Mouse (Mus musculus): Measurements from ENCODE around the gene Gm1673. TPM values are rescaled to one million over a fixed set of nuclear protein-coding genes. Genes with fewer than 3 reads are reported as not detected.
"Not testable (repeated sequence)": the region's sequence is repeated elsewhere in the genome, so short reads cannot be mapped to it uniquely, and the experiment has no call there.

Gene Gm1673
- 169 and 190 TPM in 2 replicates for polyA plus RNA-seq (2012; rRNA removed)

GRCm38 (mm10) chr5:33983309-33984121 lies at the start of gene Gm1673:
TSS of gene Gm1673 (plus strand) at chr5:33983433.
- peak; percentile 70 to 92 for DNase-seq (ENCODE audit: extremely low spot score in 1 of 2, low spot score in 1 of 2)

GRCm38 (mm10) chr5:33934081-33934480 lies 49.2 kb upstream of the Gm1673 start:
- DNase-seq (ENCODE audit: extremely low spot score in 1 of 2, low spot score in 1 of 2) = no peak

GRCm38 (mm10) chr5:33934877-33935276 lies 48.4 kb upstream of the Gm1673 start:
- no peak for DNase-seq (ENCODE audit: extremely low spot score in 1 of 2, low spot score in 1 of 2)

- no peak for DNase-seq (ENCODE audit: extremely low spot score in 1 of 2, low spot score in 1 of 2)
Measured at GRCm38 (mm10) chr5:33935700-33936111, 47.5 kb upstream of the Gm1673 start.

GRCm38 (mm10) chr5:33936120-33936707 lies 47.0 kb upstream of the Gm1673 start, which contains the start of gene Nelfa:
TSS of gene Nelfa (minus strand) at chr5:33936413.
- DNase-seq (ENCODE audit: extremely low spot score in 1 of 2, low spot score in 1 of 2) = peak; percentile 99

- no peak for DNase-seq (ENCODE audit: extremely low spot score in 1 of 2, low spot score in 1 of 2)
Measured at GRCm38 (mm10) chr5:33937230-33937629, 46.0 kb upstream of the Gm1673 start.

GRCm38 (mm10) chr5:33938448-33938847 lies 44.8 kb upstream of the Gm1673 start:
- no peak for DNase-seq (ENCODE audit: extremely low spot score in 1 of 2, low spot score in 1 of 2)

- not testable (repeated sequence) for DNase-seq (ENCODE audit: extremely low spot score in 1 of 2, low spot score in 1 of 2)
Measured at GRCm38 (mm10) chr5:33947035-33947434, 36.2 kb upstream of the Gm1673 start.

- no peak for DNase-seq (ENCODE audit: extremely low spot score in 1 of 2, low spot score in 1 of 2)
Measured at GRCm38 (mm10) chr5:33948314-33948713, 34.9 kb upstream of the Gm1673 start.

GRCm38 (mm10) chr5:33953471-33954185 lies 29.6 kb upstream of the Gm1673 start:
- DNase-seq (ENCODE audit: extremely low spot score in 1 of 2, low spot score in 1 of 2) = no peak

GRCm38 (mm10) chr5:33954354-33954753 lies 28.9 kb upstream of the Gm1673 start:
- DNase-seq (ENCODE audit: extremely low spot score in 1 of 2, low spot score in 1 of 2) = peak; percentile 60 to 93

- DNase-seq (ENCODE audit: extremely low spot score in 1 of 2, low spot score in 1 of 2) = no peak
Measured at GRCm38 (mm10) chr5:33955868-33956267, 27.4 kb upstream of the Gm1673 start.

- no peak for DNase-seq (ENCODE audit: extremely low spot score in 1 of 2, low spot score in 1 of 2)
Measured at GRCm38 (mm10) chr5:33959382-33959781, 23.9 kb upstream of the Gm1673 start.

- DNase-seq (ENCODE audit: extremely low spot score in 1 of 2, low spot score in 1 of 2) = no peak
Measured at GRCm38 (mm10) chr5:33974736-33975135, 8.5 kb upstream of the Gm1673 start.

GRCm38 (mm10) chr5:33976267-33976666 lies 7.0 kb upstream of the Gm1673 start:
- DNase-seq (ENCODE audit: extremely low spot score in 1 of 2, low spot score in 1 of 2) = no peak

- peak in 1 of 2 experiments; percentile 27 for DNase-seq (ENCODE audit: extremely low spot score in 1 of 2, low spot score in 1 of 2)
Measured at GRCm38 (mm10) chr5:33982731-33983259, 438 bp upstream of the Gm1673 start.

GRCm38 (mm10) chr5:33994671-33995625 lies 11.7 kb downstream of the Gm1673 start:
- DNase-seq (ENCODE audit: extremely low spot score in 1 of 2, low spot score in 1 of 2) = peak in 1 of 2 experiments; percentile 80

GRCm38 (mm10) chr5:33995843-33996693 lies 12.8 kb downstream of the Gm1673 start, which contains the start of gene Nat8l:
TSS of gene Nat8l (plus strand) at chr5:33995984.
- peak; percentile 76 to 93 for DNase-seq (ENCODE audit: extremely low spot score in 1 of 2, low spot score in 1 of 2)

- no peak for DNase-seq (ENCODE audit: extremely low spot score in 1 of 2, low spot score in 1 of 2)
Measured at GRCm38 (mm10) chr5:33996694-33997045, 13.4 kb downstream of the Gm1673 start.
